Mouse (Mus musculus): ENCODE measurements at regions not wholly inside any gene's neighbourhood (a gene's known extent, or its start where the extent isn't known, plus 50 kb on each side); places are given as distances from the start of the nearest gene placed in this dataset.

DNA sequence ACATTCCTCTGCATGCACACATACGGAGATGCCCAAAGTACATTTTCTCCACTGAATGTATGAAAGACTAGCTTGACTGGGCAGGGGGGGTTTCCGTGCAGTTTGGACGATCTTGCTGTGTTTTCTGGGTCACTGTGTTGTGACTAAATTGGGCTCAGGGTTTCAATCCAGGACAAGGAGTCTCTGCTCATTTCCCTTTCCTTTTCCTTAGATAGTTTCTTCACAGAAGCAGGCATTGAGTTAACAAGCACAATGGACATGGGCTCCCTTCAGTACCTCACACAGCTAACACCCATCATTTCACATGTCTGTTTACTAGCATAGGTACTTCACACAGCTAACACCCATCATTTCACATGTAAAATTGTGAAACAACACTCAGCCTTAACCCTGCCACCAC, 73.2 kb upstream of the Ankrd28 start:
- H3K27me3 ChIP-seq (ENCODE audit: insufficient read depth, low read length): peaks cover 3% of the 10 kb centered on the region; the same call in 1 of the 2 replicates
- TF ChIP-seq CTCF (IDR thresholded peaks at IDR 0.05; ENCODE audit: low read depth, low read length) (no peak), GATA2 (IDR thresholded peaks at IDR 0.05; ENCODE audit: borderline replicate concordance, low read depth, low read length) (no peak), POLR2AphosphoS5 (IDR thresholded peaks at IDR 0.05; ENCODE audit: insufficient replicate concordance, low read depth, low read length) (no peak), TAL1 (conservative IDR thresholded peaks at IDR 0.05; ENCODE audit: low read depth, low read length) (no peak), GATA1 (IDR thresholded peaks at IDR 0.05; ENCODE audit: borderline replicate concordance, low read length) (no peak)
- ATAC-seq (ENCODE audit: extremely low read depth, insufficient number of reproducible peaks, low FRiP score, poor library complexity, severe bottlenecking): no peak
- no peaks in the 10 kb centered on the region for H3K36me3 ChIP-seq (replicated peaks)
- DNase-seq (ENCODE audit: low spot score): no peak
- no peaks in the 10 kb centered on the region for H3K9me3 ChIP-seq (replicated peaks)
- H3K4me3 ChIP-seq (ENCODE audit: low read depth, low read length): no peak overlapping the region
- no peaks in the 10 kb centered on the region for H3K4me1 ChIP-seq (ENCODE audit: insufficient read depth, low read depth, low read length)

DNA sequence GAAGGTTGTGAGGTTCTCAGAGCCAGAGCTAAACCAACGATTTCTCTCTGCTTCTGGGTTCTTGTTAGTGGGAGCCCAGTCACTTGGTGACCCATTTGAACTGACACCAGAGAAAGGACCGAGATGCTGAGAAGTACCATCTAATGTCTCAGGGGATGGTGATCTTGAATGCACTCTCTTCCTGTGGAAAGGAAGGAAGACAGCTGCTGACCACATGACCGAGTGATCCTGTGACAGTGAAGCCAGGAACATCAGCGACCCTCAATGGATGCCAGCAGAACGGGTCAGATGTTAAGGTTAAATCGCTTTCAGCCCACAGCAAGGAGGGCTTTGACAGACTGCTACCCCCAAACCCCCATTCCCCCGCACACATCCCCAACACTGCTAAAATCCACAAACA, 78.1 kb upstream of the Ankrd28 start:
- TF ChIP-seq GATA1 (IDR thresholded peaks at IDR 0.05; ENCODE audit: borderline replicate concordance, low read length): no peak
- no peak for TF ChIP-seq GATA2 (IDR thresholded peaks at IDR 0.05; ENCODE audit: borderline replicate concordance, low read depth, low read length)
- TF ChIP-seq POLR2AphosphoS5 (IDR thresholded peaks at IDR 0.05; ENCODE audit: insufficient replicate concordance, low read depth, low read length): no peak
- TF ChIP-seq TAL1 (conservative IDR thresholded peaks at IDR 0.05; ENCODE audit: low read depth, low read length): no peak
- TF ChIP-seq CTCF (IDR thresholded peaks at IDR 0.05; ENCODE audit: low read depth, low read length): no peak
- ATAC-seq (ENCODE audit: extremely low read depth, insufficient number of reproducible peaks, low FRiP score, poor library complexity, severe bottlenecking): no peak
- no peaks in the 10 kb centered on the region for H3K9me3 ChIP-seq (replicated peaks)

DNA sequence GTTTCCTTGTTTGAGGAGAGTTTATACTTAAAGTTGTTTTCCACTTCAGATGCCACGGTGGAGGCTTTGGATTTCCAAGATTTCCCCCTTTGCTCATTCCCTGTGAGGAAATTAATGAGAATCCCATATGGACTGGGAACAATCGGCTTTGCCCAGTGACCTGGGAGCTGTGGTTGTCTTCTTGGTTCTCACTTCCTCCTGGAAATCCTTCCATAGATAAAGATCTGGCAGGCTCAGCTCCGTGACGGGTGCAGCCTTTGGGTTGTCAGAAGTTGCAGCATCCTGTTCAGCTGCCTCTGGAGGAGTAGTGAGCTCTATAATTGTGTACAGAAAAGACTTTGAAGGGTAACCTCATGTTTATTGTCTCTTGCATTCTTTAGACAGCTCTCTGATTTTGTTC, 78.8 kb upstream of the Ankrd28 start:
- no peak for TF ChIP-seq GATA2 (IDR thresholded peaks at IDR 0.05; ENCODE audit: borderline replicate concordance, low read depth, low read length)
- TF ChIP-seq CTCF (IDR thresholded peaks at IDR 0.05; ENCODE audit: low read depth, low read length): no peak
- TF ChIP-seq TAL1 (conservative IDR thresholded peaks at IDR 0.05; ENCODE audit: low read depth, low read length): no peak
- TF ChIP-seq GATA1 (IDR thresholded peaks at IDR 0.05; ENCODE audit: borderline replicate concordance, low read length): no peak
- TF ChIP-seq POLR2AphosphoS5 (IDR thresholded peaks at IDR 0.05; ENCODE audit: insufficient replicate concordance, low read depth, low read length): no peak
- DNase-seq (ENCODE audit: low spot score): no peak
- no peaks in the 10 kb centered on the region for H3K9me3 ChIP-seq (replicated peaks)
- H3K4me1 ChIP-seq (ENCODE audit: insufficient read depth, low read depth, low read length): no peaks in the 10 kb centered on the region
- H3K36me3 ChIP-seq (replicated peaks): no peaks in the 10 kb centered on the region
- H3K27me3 ChIP-seq (ENCODE audit: insufficient read depth, low read length): peaks cover 3% of the 10 kb centered on the region; the same call in 1 of the 2 replicates
- H3K4me3 ChIP-seq (ENCODE audit: low read depth, low read length): no peak overlapping the region
- ATAC-seq (ENCODE audit: extremely low read depth, insufficient number of reproducible peaks, low FRiP score, poor library complexity, severe bottlenecking): no peak

More for the DNA sequence above, 78.1 kb upstream of the Ankrd28 start:
- Histone ChIP-seq H3K27me3 (ENCODE audit: insufficient read depth, low read length) (peaks cover 3% of the 10 kb centered on the region; the same call in 1 of the 2 replicates), H3K4me3 (ENCODE audit: low read depth, low read length) (no peak overlapping the region), H3K4me1 (ENCODE audit: insufficient read depth, low read depth, low read length) (no peaks in the 10 kb centered on the region), H3K36me3 (replicated peaks) (no peaks in the 10 kb centered on the region)
- no peak for DNase-seq (ENCODE audit: low spot score)

DNA sequence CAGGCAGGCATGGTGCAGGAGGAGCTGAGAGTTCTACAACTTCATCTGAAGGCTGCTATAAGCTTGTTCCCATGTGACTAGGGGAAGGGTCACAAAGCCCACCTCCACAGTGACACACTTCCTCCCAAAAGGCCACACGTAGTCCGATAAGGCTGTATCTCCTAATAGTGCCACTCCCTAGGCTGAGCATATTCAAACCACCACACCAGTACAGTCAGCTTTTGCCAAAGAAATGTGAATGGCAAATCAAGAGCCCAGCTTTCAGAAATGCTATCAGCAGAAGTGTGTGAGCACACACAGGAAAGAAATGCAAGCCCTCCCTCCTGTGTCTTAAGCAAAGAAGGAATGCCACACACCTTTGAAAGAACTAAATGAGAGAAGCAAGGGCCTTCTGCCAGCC, 80.4 kb upstream of the Ankrd28 start:
- DNase-seq (ENCODE audit: low spot score) (no peak), ATAC-seq (ENCODE audit: extremely low read depth, insufficient number of reproducible peaks, low FRiP score, poor library complexity, severe bottlenecking) (no peak)
- no peaks in the 10 kb centered on the region for H3K9me3 ChIP-seq (replicated peaks)
- no peaks in the 10 kb centered on the region for H3K36me3 ChIP-seq (replicated peaks)
- peaks cover 3% of the 10 kb centered on the region; the same call in 1 of the 2 replicates for H3K27me3 ChIP-seq (ENCODE audit: insufficient read depth, low read length)
- H3K4me1 ChIP-seq (ENCODE audit: insufficient read depth, low read depth, low read length): no peaks in the 10 kb centered on the region
- no peak overlapping the region for H3K4me3 ChIP-seq (ENCODE audit: low read depth, low read length)
- TF ChIP-seq GATA2 (IDR thresholded peaks at IDR 0.05; ENCODE audit: borderline replicate concordance, low read depth, low read length): no peak
- no peak for TF ChIP-seq TAL1 (conservative IDR thresholded peaks at IDR 0.05; ENCODE audit: low read depth, low read length)
- TF ChIP-seq GATA1 (IDR thresholded peaks at IDR 0.05; ENCODE audit: borderline replicate concordance, low read length): no peak
- TF ChIP-seq CTCF (IDR thresholded peaks at IDR 0.05; ENCODE audit: low read depth, low read length): no peak
- TF ChIP-seq POLR2AphosphoS5 (IDR thresholded peaks at IDR 0.05; ENCODE audit: insufficient replicate concordance, low read depth, low read length): no peak

DNA sequence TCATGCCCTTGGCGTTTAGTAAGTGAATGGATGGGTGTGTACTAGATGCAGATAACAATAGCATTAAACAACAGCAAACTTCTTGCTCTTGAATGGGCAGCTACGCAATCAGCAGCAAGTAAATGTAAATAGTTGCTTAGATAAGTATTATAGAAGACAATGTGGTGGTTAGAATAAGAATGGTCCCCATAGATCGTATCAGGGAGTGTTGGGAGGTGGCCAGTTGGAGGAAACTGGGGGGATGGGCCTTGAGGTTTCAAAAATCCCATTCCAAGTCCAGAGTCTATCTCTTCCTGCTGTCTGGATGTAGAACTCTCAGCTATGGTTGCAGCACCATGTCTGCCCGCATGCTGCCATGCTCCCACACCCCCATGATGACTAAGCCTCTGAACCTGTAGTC, 88.0 kb upstream of the Ankrd28 start:
- no peak for ATAC-seq (ENCODE audit: extremely low read depth, insufficient number of reproducible peaks, low FRiP score, poor library complexity, severe bottlenecking)
- no peak for TF ChIP-seq GATA2 (IDR thresholded peaks at IDR 0.05; ENCODE audit: borderline replicate concordance, low read depth, low read length)
- no peak for TF ChIP-seq CTCF (IDR thresholded peaks at IDR 0.05; ENCODE audit: low read depth, low read length)
- TF ChIP-seq POLR2AphosphoS5 (IDR thresholded peaks at IDR 0.05; ENCODE audit: insufficient replicate concordance, low read depth, low read length): no peak
- no peak for TF ChIP-seq TAL1 (conservative IDR thresholded peaks at IDR 0.05; ENCODE audit: low read depth, low read length)
- no peak for TF ChIP-seq GATA1 (IDR thresholded peaks at IDR 0.05; ENCODE audit: borderline replicate concordance, low read length)

DNA sequence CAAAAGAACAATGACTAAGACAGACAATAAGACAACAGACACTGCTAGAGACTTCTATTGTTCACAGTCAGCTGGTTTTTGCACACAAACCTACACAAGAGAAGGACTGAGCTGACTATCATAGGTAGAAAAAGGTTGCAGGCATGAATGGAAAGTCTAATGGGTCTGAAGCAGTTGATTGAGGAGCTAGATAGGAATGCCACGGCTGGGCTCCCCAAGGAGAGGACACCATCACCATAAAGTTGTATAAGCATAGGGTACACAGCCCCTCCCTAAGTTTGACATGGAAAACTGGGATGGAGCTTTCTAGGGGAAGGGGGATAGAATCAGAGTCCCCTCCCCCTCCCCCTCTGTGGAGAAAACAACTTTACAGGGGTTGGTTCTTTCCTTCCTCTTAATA, 88.5 kb upstream of the Ankrd28 start:
- Histone ChIP-seq H3K4me3 (ENCODE audit: low read depth, low read length) (no peak overlapping the region), H3K4me1 (ENCODE audit: insufficient read depth, low read depth, low read length) (no peaks in the 10 kb centered on the region), H3K27me3 (ENCODE audit: insufficient read depth, low read length) (no peaks in the 10 kb centered on the region), H3K9me3 (replicated peaks) (no peaks in the 10 kb centered on the region), H3K36me3 (replicated peaks) (no peaks in the 10 kb centered on the region)
- TF ChIP-seq TAL1 (conservative IDR thresholded peaks at IDR 0.05; ENCODE audit: low read depth, low read length) (no peak), POLR2AphosphoS5 (IDR thresholded peaks at IDR 0.05; ENCODE audit: insufficient replicate concordance, low read depth, low read length) (no peak), GATA1 (IDR thresholded peaks at IDR 0.05; ENCODE audit: borderline replicate concordance, low read length) (no peak), GATA2 (IDR thresholded peaks at IDR 0.05; ENCODE audit: borderline replicate concordance, low read depth, low read length) (no peak), CTCF (IDR thresholded peaks at IDR 0.05; ENCODE audit: low read depth, low read length) (no peak)
- DNase-seq (ENCODE audit: low spot score) (no peak), ATAC-seq (ENCODE audit: extremely low read depth, insufficient number of reproducible peaks, low FRiP score, poor library complexity, severe bottlenecking) (no peak)

More for the DNA sequence above, 88.0 kb upstream of the Ankrd28 start:
- Histone ChIP-seq H3K4me3 (ENCODE audit: low read depth, low read length) (no peak overlapping the region), H3K36me3 (replicated peaks) (no peaks in the 10 kb centered on the region), H3K27me3 (ENCODE audit: insufficient read depth, low read length) (no peaks in the 10 kb centered on the region), H3K9me3 (replicated peaks) (no peaks in the 10 kb centered on the region), H3K4me1 (ENCODE audit: insufficient read depth, low read depth, low read length) (no peaks in the 10 kb centered on the region)
- no peak for DNase-seq (ENCODE audit: low spot score)
